Mouse (Mus musculus) lung, embryonic 15.5 days (tissue): Measurements from ENCODE around the gene Tchp. TPM values are rescaled to one million over a fixed set of nuclear protein-coding genes. Genes with fewer than 3 reads are reported as not detected.

Experiments used
- ATAC-seq: fragments of 200-750 bp; cut with Nextera tagmentation; 2 replicates; pipeline ENCODE4 v1.8.0; 2017; ENCODE audit warnings: moderate number of reproducible peaks, borderline replicate concordance; ENCODE audit not compliant: low FRiP score, low TSS enrichment; ENCODE audit errors: extremely low read depth
- H3K27ac ChIP-seq: fragments of 300-500 bp; sonication (generic); 2 replicates; pipeline ENCODE4 v1.5.1; 2015; ENCODE audit warnings: moderate library complexity, mild to moderate bottlenecking, inconsistent platforms
- H3K27me3 ChIP-seq: fragments of 300-500 bp; sonication (generic); 2 replicates; pipeline ENCODE4 v1.6.1; 2015; ENCODE audit warnings: inconsistent platforms
- H3K36me3 ChIP-seq: fragments of 300-500 bp; sonication (generic); 2 replicates; pipeline ENCODE4 v1.6.1; 2015; ENCODE audit warnings: inconsistent platforms
- H3K4me1 ChIP-seq: fragments of 300-500 bp; sonication (generic); 2 replicates; pipeline ENCODE4 v1.6.1; 2015; ENCODE audit warnings: inconsistent platforms
- H3K4me2 ChIP-seq: fragments of 300-500 bp; sonication (generic); 2 replicates; pipeline ENCODE4 v1.6.1; 2015; ENCODE audit warnings: inconsistent platforms, mild to moderate bottlenecking, moderate library complexity
- H3K4me3 ChIP-seq: fragments of 300-500 bp; sonication (generic); 2 replicates; pipeline ENCODE4 v1.5.1; 2015; ENCODE audit warnings: mild to moderate bottlenecking, inconsistent platforms
- H3K9ac ChIP-seq: fragments of 300-500 bp; sonication (generic); 2 replicates; pipeline ENCODE4 v1.6.1; 2015; ENCODE audit warnings: inconsistent platforms
- H3K9me3 ChIP-seq: fragments of 300-500 bp; sonication (generic); 2 replicates; pipeline ENCODE4 v1.6.1; 2016; ENCODE audit warnings: inconsistent platforms
- WGBS: fragments of 180-500 bp; shearing (Covaris S2); methylation state at CpG from one replicate; pipeline ENCODE4 v1.1.7; 2015; 5-methylcytosine and 5-hydroxymethylcytosine counted together
- polyA plus RNA-seq: library from polyadenylated mRNA; unstranded; fragments of >200 nt; fragmentation: Nextera tagmentation; extraction: Ambion mirVana; gene quantifications from 2 replicates; pipeline ENCODE4 v1.2.1, GENCODE M21; 2015

Gene Tchp
- 12.3 and 12.8 TPM in 2 replicates for polyA plus RNA-seq

GRCm38 (mm10) chr5:114707265-114708068, at the start of gene Tchp:
Gene Tchp (plus strand): TSS chr5:114707760.
- no peaks in the 10 kb centered on the region for H3K27me3 ChIP-seq
- H3K27ac ChIP-seq = no peak within 1 kb of the TSS
- H3K36me3 ChIP-seq = peaks cover 23% of the 10 kb centered on the region
- 4% methylated on average over 49 of the region's 49 CpGs for WGBS
- H3K9ac ChIP-seq = peak within 1 kb of the TSS; percentile 64
- ATAC-seq = peak; percentile 66; the same call in 1 of the 2 replicates
- peaks cover 12% of the 10 kb centered on the region for H3K4me1 ChIP-seq
- peak within 1 kb of the TSS; percentile 77 for H3K4me2 ChIP-seq
- H3K9me3 ChIP-seq = no peaks in the 10 kb centered on the region
- peak within 1 kb of the TSS; percentile 79 for H3K4me3 ChIP-seq

- Histone ChIP-seq H3K4me2 (peak within 1 kb of the TSS; percentile 95), H3K27ac (no peak within 1 kb of the TSS), H3K27me3 (peaks cover 41% of the 10 kb centered on the region), H3K9me3 (no peaks in the 10 kb centered on the region), H3K4me1 (peaks cover 12% of the 10 kb centered on the region), H3K4me3 (peak within 1 kb of the TSS; percentile 54), H3K36me3 (no peaks in the 10 kb centered on the region), H3K9ac (peak within 1 kb of the TSS; percentile 53)
- peak; percentile 60 for ATAC-seq
- 0% methylated on average over 32 of the region's 47 CpGs for WGBS
Measured at GRCm38 (mm10) chr5:114658255-114658654, 49.3 kb upstream of the Tchp start, which contains the start of gene Trpv4. Gene Trpv4 (minus strand): TSS chr5:114658421.

- no peak overlapping the region for H3K4me3 ChIP-seq
- H3K9ac ChIP-seq = no peak overlapping the region
- no peaks in the 10 kb centered on the region for H3K9me3 ChIP-seq
- H3K27ac ChIP-seq = no peak overlapping the region
- no peaks in the 10 kb centered on the region for H3K36me3 ChIP-seq
- no peak overlapping the region for H3K4me2 ChIP-seq
- ATAC-seq = no peak
- peaks cover 22% of the 10 kb centered on the region for H3K4me1 ChIP-seq
- peaks cover 38% of the 10 kb centered on the region for H3K27me3 ChIP-seq
- WGBS = 47% methylated on average over 6 of the region's 6 CpGs
Measured at GRCm38 (mm10) chr5:114661029-114661428, 46.5 kb upstream of the Tchp start.

- H3K4me3 ChIP-seq = no peak overlapping the region
- peaks cover 9% of the 10 kb centered on the region for H3K27me3 ChIP-seq
- no peak overlapping the region for H3K9ac ChIP-seq
- WGBS = 50% methylated on average over 4 of the region's 4 CpGs
- no peak for ATAC-seq
- no peaks in the 10 kb centered on the region for H3K36me3 ChIP-seq
- H3K4me2 ChIP-seq = no peak overlapping the region
- no peak overlapping the region for H3K27ac ChIP-seq
- H3K9me3 ChIP-seq = no peaks in the 10 kb centered on the region
- peaks cover 15% of the 10 kb centered on the region for H3K4me1 ChIP-seq
Measured at GRCm38 (mm10) chr5:114664139-114664538, 43.4 kb upstream of the Tchp start.

GRCm38 (mm10) chr5:114664750-114665149, 42.8 kb upstream of the Tchp start:
- Histone ChIP-seq H3K27me3 (peaks cover 3% of the 10 kb centered on the region), H3K4me1 (peaks cover 15% of the 10 kb centered on the region), H3K9ac (no peak overlapping the region), H3K36me3 (no peaks in the 10 kb centered on the region), H3K27ac (no peak overlapping the region), H3K4me2 (no peak overlapping the region), H3K9me3 (no peaks in the 10 kb centered on the region), H3K4me3 (no peak overlapping the region)
- 40% methylated on average over 7 of the region's 7 CpGs for WGBS
- peak; percentile 32; the same call in 1 of the 2 replicates for ATAC-seq

GRCm38 (mm10) chr5:114666659-114667058, 40.9 kb upstream of the Tchp start:
- peaks cover 15% of the 10 kb centered on the region for H3K4me1 ChIP-seq
- no peaks in the 10 kb centered on the region for H3K27me3 ChIP-seq
- no peak overlapping the region for H3K4me3 ChIP-seq
- no peak for ATAC-seq
- H3K9me3 ChIP-seq = no peaks in the 10 kb centered on the region
- no peak overlapping the region for H3K27ac ChIP-seq
- WGBS = 59% methylated on average over 1 of the region's 1 CpGs
- H3K4me2 ChIP-seq = peak overlapping the region; percentile 55; the same call in 1 of the 2 replicates
- 0 out of 2 replicates have a peak, but pooled peaks cover 5% of the 10 kb centered on the region for H3K36me3 ChIP-seq
- no peak overlapping the region for H3K9ac ChIP-seq

- peak overlapping the region; percentile 68 for H3K27ac ChIP-seq
- peak overlapping the region; percentile 33 for H3K4me3 ChIP-seq
- no peaks in the 10 kb centered on the region for H3K9me3 ChIP-seq
- peak; percentile 91 for ATAC-seq
- 0 out of 2 replicates have a peak, but pooled peaks cover 5% of the 10 kb centered on the region for H3K36me3 ChIP-seq
- peaks cover 15% of the 10 kb centered on the region for H3K4me1 ChIP-seq
- peak overlapping the region; percentile 55 for H3K4me2 ChIP-seq
- no peaks in the 10 kb centered on the region for H3K27me3 ChIP-seq
- H3K9ac ChIP-seq = no peak overlapping the region
- 3% methylated on average over 36 of the region's 36 CpGs for WGBS
Measured at GRCm38 (mm10) chr5:114667228-114667856, 40.2 kb upstream of the Tchp start.

- ATAC-seq = no peak
- no peak overlapping the region for H3K4me3 ChIP-seq
- H3K4me2 ChIP-seq = no peak overlapping the region
- H3K4me1 ChIP-seq = peaks cover 15% of the 10 kb centered on the region
- H3K9me3 ChIP-seq = no peaks in the 10 kb centered on the region
- WGBS = 87% methylated on average over 5 of the region's 5 CpGs
- no peak overlapping the region for H3K9ac ChIP-seq
- H3K27ac ChIP-seq = no peak overlapping the region
- H3K36me3 ChIP-seq = peaks cover 11% of the 10 kb centered on the region; the same call in 1 of the 2 replicates
- H3K27me3 ChIP-seq = no peaks in the 10 kb centered on the region
Measured at GRCm38 (mm10) chr5:114669014-114669413, 38.5 kb upstream of the Tchp start.

GRCm38 (mm10) chr5:114673114-114673513, 34.4 kb upstream of the Tchp start:
- 82% methylated on average over 13 of the region's 13 CpGs for WGBS
- ATAC-seq = no peak
- H3K4me2 ChIP-seq = no peak overlapping the region
- H3K9me3 ChIP-seq = no peaks in the 10 kb centered on the region
- H3K9ac ChIP-seq = no peak overlapping the region
- no peaks in the 10 kb centered on the region for H3K27me3 ChIP-seq
- H3K4me1 ChIP-seq = no peaks in the 10 kb centered on the region
- no peak overlapping the region for H3K27ac ChIP-seq
- H3K4me3 ChIP-seq = no peak overlapping the region
- H3K36me3 ChIP-seq = peaks cover 16% of the 10 kb centered on the region

GRCm38 (mm10) chr5:114674594-114674993, 33.0 kb upstream of the Tchp start:
- H3K4me3 ChIP-seq = no peak overlapping the region
- H3K9ac ChIP-seq = no peak overlapping the region
- no peak overlapping the region for H3K27ac ChIP-seq
- no peaks in the 10 kb centered on the region for H3K9me3 ChIP-seq
- no peak for ATAC-seq
- no peak overlapping the region for H3K4me2 ChIP-seq
- WGBS = 84% methylated on average over 8 of the region's 8 CpGs
- no peaks in the 10 kb centered on the region for H3K27me3 ChIP-seq
- peaks cover 16% of the 10 kb centered on the region for H3K36me3 ChIP-seq
- no peaks in the 10 kb centered on the region for H3K4me1 ChIP-seq

- Histone ChIP-seq H3K9me3 (no peaks in the 10 kb centered on the region), H3K4me1 (peaks cover 23% of the 10 kb centered on the region), H3K4me3 (no peak overlapping the region), H3K27ac (peak overlapping the region; percentile 70), H3K9ac (no peak overlapping the region), H3K27me3 (no peaks in the 10 kb centered on the region), H3K36me3 (peaks cover 5% of the 10 kb centered on the region), H3K4me2 (no peak overlapping the region)
- WGBS = 71% methylated on average over 17 of the region's 17 CpGs
- ATAC-seq = no peak
Measured at GRCm38 (mm10) chr5:114679841-114680591, 27.5 kb upstream of the Tchp start.
